Mouse (Mus musculus) heart, embryonic 16.5 days (tissue): ENCODE results near the gene Map4k5. TPM values are rescaled to one million over a fixed set of nuclear protein-coding genes. Genes with fewer than 3 reads are reported as not detected.

Experiments used
- ATAC-seq: fragments of 200-750 bp; cut with Nextera tagmentation; replicated peaks from 2 replicates; pipeline ENCODE4 v1.8.0; 2017; ENCODE audit warnings: moderate number of reproducible peaks; ENCODE audit not compliant: insufficient read depth, low FRiP score; ENCODE audit errors: extremely low read depth
- H3K27ac ChIP-seq: fragments of 300-500 bp; sonication (generic); 2 replicates; pipeline ENCODE4 v1.5.1; 2014; ENCODE audit warnings: mild to moderate bottlenecking, low read length, control low read depth, moderate library complexity
- H3K27me3 ChIP-seq: fragments of 300-500 bp; sonication (generic); 2 replicates; pipeline ENCODE4 v1.6.1; 2014; ENCODE audit warnings: low read length, mixed read lengths; ENCODE audit not compliant: control insufficient read depth, insufficient read depth
- H3K36me3 ChIP-seq: fragments of 300-500 bp; sonication (generic); 2 replicates; pipeline ENCODE4 v1.6.1; 2014; ENCODE audit not compliant: control insufficient read depth, insufficient read depth
- H3K4me1 ChIP-seq: fragments of 300-500 bp; sonication (generic); 2 replicates; pipeline ENCODE4 v1.6.1; 2014; ENCODE audit warnings: low read length, mixed read lengths; ENCODE audit not compliant: control insufficient read depth, insufficient read depth
- H3K4me2 ChIP-seq: fragments of 300-500 bp; sonication (generic); 2 replicates; pipeline ENCODE4 v1.6.1; 2014; ENCODE audit warnings: low read depth, mild to moderate bottlenecking, control low read depth, low read length
- H3K4me3 ChIP-seq: fragments of 300-500 bp; sonication (generic); 2 replicates; pipeline ENCODE4 v1.5.1; 2014; ENCODE audit warnings: mild to moderate bottlenecking, control low read depth, low read length
- H3K9ac ChIP-seq: fragments of 300-500 bp; sonication (generic); 2 replicates; pipeline ENCODE4 v1.6.1; 2014; ENCODE audit warnings: low read length, control low read depth
- H3K9me3 ChIP-seq: fragments of 300-500 bp; sonication (generic); replicated peaks from 2 replicates; pipeline ENCODE4 v1.6.1; 2016; ENCODE audit warnings: low read length; ENCODE audit not compliant: control insufficient read depth
- WGBS: fragments of 180-500 bp; shearing (Covaris S2); extraction: QIAGEN DNeasy Blood & Tissue Kit; methylation state at CpG from one replicate; pipeline ENCODE4 v1.1.7; 2014; 5-methylcytosine and 5-hydroxymethylcytosine counted together
- polyA plus RNA-seq: library from polyadenylated mRNA; unstranded; fragments of >200 nt; fragmentation: Nextera tagmentation; extraction: Ambion mirVana; gene quantifications from 2 replicates; pipeline ENCODE4 v1.2.1, GENCODE M21; 2015

Gene Map4k5
- polyA plus RNA-seq, result 25.2 and 27.5 TPM in 2 replicates

DNA sequence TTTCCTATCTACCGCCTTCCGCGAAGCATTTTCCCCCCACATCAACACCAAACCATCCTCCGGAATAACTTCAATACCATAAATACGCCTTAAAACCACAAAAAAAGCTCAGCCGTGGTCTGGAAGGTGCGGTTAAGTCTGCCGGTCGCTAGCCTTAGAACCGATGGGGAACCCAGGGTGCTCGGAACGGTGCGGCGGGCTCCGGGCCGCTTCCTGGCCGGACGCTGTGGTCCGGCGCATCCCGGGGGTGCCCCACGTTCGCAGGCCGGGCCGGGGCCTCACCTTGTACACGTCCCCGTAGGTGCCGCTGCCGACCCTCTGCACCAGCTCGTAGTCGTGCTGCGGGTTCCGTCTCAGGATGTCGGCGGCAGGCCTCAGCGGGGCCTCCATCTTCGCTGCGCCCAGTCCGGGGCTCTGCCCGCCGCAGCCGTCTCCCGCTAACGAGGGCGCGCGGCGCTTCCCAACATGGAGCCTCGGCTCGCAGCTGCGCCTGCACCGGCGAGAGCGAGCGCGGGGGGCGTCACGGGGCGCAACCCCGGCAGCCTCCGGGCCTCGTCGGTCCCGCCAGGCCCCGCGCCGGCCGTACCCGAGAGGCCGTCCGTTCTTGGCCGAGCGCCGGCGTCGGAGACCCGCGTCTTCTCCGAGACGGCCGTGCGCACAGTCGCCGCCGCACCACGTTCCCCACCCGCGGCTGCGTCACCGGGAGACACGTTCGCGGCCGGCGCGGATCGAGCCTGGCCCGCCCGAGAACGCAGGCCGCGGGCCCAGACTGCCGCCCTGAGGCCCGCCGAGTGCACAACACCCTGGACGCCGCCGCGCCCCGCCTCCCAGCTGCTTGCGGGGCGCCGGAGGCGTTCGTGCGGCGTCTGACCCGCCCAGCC lies at the start of gene Map4k5, which contains the start of gene Atl1:
Map4k5 (minus strand) TSS at position 830 of the 881 bp plus-strand sequence.
Atl1 (plus strand) TSS at position 244 of the 881 bp plus-strand sequence.
- Histone ChIP-seq H3K9ac (peak within 1 kb of the TSS; percentile 91), H3K4me2 (peak within 1 kb of the TSS; percentile 84), H3K36me3 (no peaks in the 10 kb centered on the region), H3K4me3 (peak within 1 kb of the TSS; percentile 90), H3K27me3 (no peaks in the 10 kb centered on the region), H3K27ac (peak within 1 kb of the TSS; percentile 92), H3K9me3 (no peaks in the 10 kb centered on the region), H3K4me1 (peaks cover 24% of the 10 kb centered on the region)
- ATAC-seq, result peak; percentile 93
- WGBS, result under 1% methylated on average over 104 of the region's 118 CpGs

GRCm38 (mm10) chr12:69941655-69942329 lies 48.8 kb upstream of the Map4k5 start:
- H3K27me3 ChIP-seq, result no peaks in the 10 kb centered on the region
- H3K9ac ChIP-seq, result no peak overlapping the region
- no peaks in the 10 kb centered on the region for H3K4me1 ChIP-seq
- H3K4me3 ChIP-seq, result no peak overlapping the region
- H3K36me3 ChIP-seq, result peaks cover 2% of the 10 kb centered on the region; the same call in 1 of the 2 replicates
- H3K9me3 ChIP-seq, result no peaks in the 10 kb centered on the region
- WGBS, result 50% methylated on average over 1 of the region's 1 CpGs
- H3K27ac ChIP-seq, result no peak overlapping the region
- no peak for ATAC-seq
- H3K4me2 ChIP-seq, result no peak overlapping the region

GRCm38 (mm10) chr12:69939291-69939690 lies 46.3 kb upstream of the Map4k5 start:
- no peak overlapping the region for H3K9ac ChIP-seq
- H3K9me3 ChIP-seq, result no peaks in the 10 kb centered on the region
- no peaks in the 10 kb centered on the region for H3K27me3 ChIP-seq
- H3K4me3 ChIP-seq, result no peak overlapping the region
- H3K27ac ChIP-seq, result no peak overlapping the region
- 47% methylated on average over 2 of the region's 2 CpGs for WGBS
- ATAC-seq, result no peak
- no peak overlapping the region for H3K4me2 ChIP-seq
- peaks cover 2% of the 10 kb centered on the region; the same call in 1 of the 2 replicates for H3K36me3 ChIP-seq
- H3K4me1 ChIP-seq, result no peaks in the 10 kb centered on the region

GRCm38 (mm10) chr12:69937731-69938130 lies 44.7 kb upstream of the Map4k5 start:
- Histone ChIP-seq H3K4me3 (no peak overlapping the region), H3K36me3 (peaks cover 2% of the 10 kb centered on the region; the same call in 1 of the 2 replicates), H3K27ac (no peak overlapping the region), H3K4me2 (no peak overlapping the region), H3K4me1 (no peaks in the 10 kb centered on the region), H3K9me3 (no peaks in the 10 kb centered on the region), H3K9ac (no peak overlapping the region), H3K27me3 (no peaks in the 10 kb centered on the region)
- 65% methylated on average over 5 of the region's 5 CpGs for WGBS
- ATAC-seq, result no peak

- Histone ChIP-seq H3K27me3 (no peaks in the 10 kb centered on the region), H3K9me3 (no peaks in the 10 kb centered on the region), H3K4me2 (no peak overlapping the region), H3K9ac (no peak overlapping the region), H3K4me3 (no peak overlapping the region), H3K4me1 (no peaks in the 10 kb centered on the region), H3K36me3 (no peaks in the 10 kb centered on the region), H3K27ac (no peak overlapping the region)
- ATAC-seq, result no peak
- 37% methylated on average over 7 of the region's 7 CpGs for WGBS
Observed at GRCm38 (mm10) chr12:69926716-69927115, 33.7 kb upstream of the Map4k5 start.

GRCm38 (mm10) chr12:69924012-69924411 lies 31.0 kb upstream of the Map4k5 start:
- Histone ChIP-seq H3K36me3 (no peaks in the 10 kb centered on the region), H3K9me3 (no peaks in the 10 kb centered on the region), H3K9ac (no peak overlapping the region), H3K4me3 (no peak overlapping the region), H3K27ac (no peak overlapping the region), H3K4me1 (no peaks in the 10 kb centered on the region), H3K4me2 (no peak overlapping the region), H3K27me3 (no peaks in the 10 kb centered on the region)
- WGBS, result 18% methylated on average over 5 of the region's 5 CpGs
- no peak for ATAC-seq

- Histone ChIP-seq H3K36me3 (no peaks in the 10 kb centered on the region), H3K4me2 (no peak overlapping the region), H3K4me3 (no peak overlapping the region), H3K27ac (no peak overlapping the region), H3K9ac (no peak overlapping the region), H3K4me1 (no peaks in the 10 kb centered on the region), H3K9me3 (no peaks in the 10 kb centered on the region), H3K27me3 (no peaks in the 10 kb centered on the region)
- ATAC-seq, result no peak
- WGBS, result 52% methylated on average over 3 of the region's 3 CpGs
Observed at GRCm38 (mm10) chr12:69923603-69924002, 30.6 kb upstream of the Map4k5 start.

GRCm38 (mm10) chr12:69923128-69923527 lies 30.1 kb upstream of the Map4k5 start:
- WGBS, result 75% methylated on average over 3 of the region's 3 CpGs
- H3K9me3 ChIP-seq, result no peaks in the 10 kb centered on the region
- H3K4me3 ChIP-seq, result no peak overlapping the region
- H3K4me2 ChIP-seq, result no peak overlapping the region
- ATAC-seq, result no peak
- no peak overlapping the region for H3K9ac ChIP-seq
- no peaks in the 10 kb centered on the region for H3K4me1 ChIP-seq
- H3K27ac ChIP-seq, result no peak overlapping the region
- H3K36me3 ChIP-seq, result no peaks in the 10 kb centered on the region
- H3K27me3 ChIP-seq, result no peaks in the 10 kb centered on the region

DNA sequence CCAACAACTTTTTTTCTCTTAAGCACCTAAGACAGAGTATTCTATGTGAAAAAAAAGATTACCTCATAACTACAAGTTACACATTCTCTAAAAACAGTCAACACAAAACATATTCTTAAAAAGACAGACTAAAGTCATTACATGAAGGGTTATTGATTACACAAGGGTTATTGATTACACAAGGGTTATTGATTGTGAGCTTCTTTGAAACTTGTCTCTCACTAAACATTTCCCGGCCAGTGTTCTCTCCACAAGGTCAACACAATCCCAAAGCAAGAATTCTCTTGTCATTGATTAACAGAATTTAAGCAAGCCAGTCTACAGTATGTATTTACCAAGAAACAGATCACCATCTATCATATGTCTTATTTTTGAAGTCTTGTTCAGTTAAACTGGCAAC lies 29.1 kb upstream of the Map4k5 start:
- ATAC-seq, result no peak
- H3K36me3 ChIP-seq, result no peaks in the 10 kb centered on the region
- H3K9ac ChIP-seq, result no peak overlapping the region
- WGBS, result 69% methylated on average over 1 of the region's 1 CpGs
- no peak overlapping the region for H3K27ac ChIP-seq
- no peaks in the 10 kb centered on the region for H3K9me3 ChIP-seq
- H3K4me3 ChIP-seq, result no peak overlapping the region
- no peak overlapping the region for H3K4me2 ChIP-seq
- no peaks in the 10 kb centered on the region for H3K27me3 ChIP-seq
- no peaks in the 10 kb centered on the region for H3K4me1 ChIP-seq
